Comparison of ENCODE assay signal across 25 mouse cellular contexts in genomic region chr9:110081066-110081465, GRCm38 (mm10). TPM values are rescaled to one million over a fixed set of nuclear protein-coding genes. Genes with fewer than 3 reads are reported as not detected.
A peak's percentile ranks its signal among the peaks of the same experiment; 100 is the strongest.
DNase-seq lines count a peak whose midpoint lies in the region; ATAC-seq and TF ChIP-seq lines count a peak whose summit lies in the region.
"Had no signal": no experiment of that assay in that cellular context is flagged by ENCODE, and none has a peak within 500 bp of the region (broad histone marks: within the 10 kb centered on the region; RNA-seq: fewer than 3 reads in every experiment).

No protein-coding gene starts in this region.

- TF ChIP-seq POLR2A in thymus, adult 2 months (IDR thresholded peaks at IDR 0.05; ENCODE audit: control insufficient read depth, extremely low read depth, insufficient read depth, low read length, poor library complexity): no peak

- H3K4me3 ChIP-seq in gastrocnemius, adult 2 months: no peak overlapping the region
- no peak overlapping the region for H3K4me3 ChIP-seq in heart, postnatal 0 days (ENCODE audit: low read depth, low read length)
- H3K4me3 ChIP-seq in heart, embryonic 10.5 days: no peak overlapping the region
- H3K4me3 ChIP-seq in thymus, adult 2 months (ENCODE audit: control insufficient read depth, insufficient read depth, low read length): no peak overlapping the region
- H3K4me3 ChIP-seq: limb, embryonic 15.5 days; neural tube, embryonic 12.5 days had no signal

- H3K36me3 ChIP-seq in heart, postnatal 0 days (replicated peaks; ENCODE audit: control insufficient read depth, insufficient read depth, low read length): peaks cover 75% of the 10 kb centered on the region
- peaks cover 82% of the 10 kb centered on the region for H3K36me3 ChIP-seq in heart, embryonic 10.5 days
- H3K36me3 ChIP-seq in thymus, adult 2 months (ENCODE audit: control insufficient read depth, insufficient read depth, low read length): peaks cover 81% of the 10 kb centered on the region

- no peaks in the 10 kb centered on the region for H3K27me3 ChIP-seq in heart, postnatal 0 days (ENCODE audit: control insufficient read depth, insufficient read depth, low read length)
- no peaks in the 10 kb centered on the region for H3K27me3 ChIP-seq in heart, embryonic 10.5 days (ENCODE audit: insufficient read depth, poor library complexity, severe bottlenecking)
- H3K27me3 ChIP-seq in thymus, adult 2 months (ENCODE audit: control insufficient read depth, insufficient read depth, low read length): no peaks in the 10 kb centered on the region
- H3K27me3 ChIP-seq: CH12.LX; limb, embryonic 15.5 days; neural tube, embryonic 12.5 days had no signal

- no peak for DNase-seq in gastrocnemius, adult 2 months
- no peak for DNase-seq in gastrocnemius, adult 8-10 months (ENCODE audit: low spot score in 2 of 2)
- DNase-seq in heart, postnatal 0 days (ENCODE audit: low spot score): peak; percentile 43
- DNase-seq in heart, embryonic 10.5 days (ENCODE audit: low spot score): no peak
- DNase-seq in 416B (ENCODE audit: low read depth): peak; percentile 16
- peak; percentile 20 for DNase-seq in NIH3T3 (ENCODE audit: low read depth)
- DNase-seq in thymus, adult 2 months: no peak
- DNase-seq: adrenal gland, postnatal 25 days; B cell, adult 2 months; gastrocnemius, postnatal 36 days; kidney, postnatal 36 days; layer of hippocampus, adult 9-11 months; left cerebral cortex, postnatal 4 days; lung, embryonic 14.5 days; midbrain, embryonic 14.5 days; retina, postnatal 1 day; right cerebral cortex, postnatal 4 days; thymus, postnatal 25 days had no signal

- H3K9ac ChIP-seq in heart, postnatal 0 days (replicated peaks; ENCODE audit: low read depth, low read length): no peak overlapping the region
- H3K9ac ChIP-seq: limb, embryonic 15.5 days; liver, embryonic 14.5 days; lung, embryonic 14.5 days; neural tube, embryonic 12.5 days had no signal

- no peak for TF ChIP-seq EP300 in heart, postnatal 0 days (IDR thresholded peaks at IDR 0.05; ENCODE audit: low read depth)

- no peak overlapping the region for H3K4me2 ChIP-seq in heart, postnatal 0 days (ENCODE audit: low read depth, low read length)
- H3K4me2 ChIP-seq: limb, embryonic 15.5 days; lung, embryonic 14.5 days; neural tube, embryonic 12.5 days had no signal

- peaks cover 18% of the 10 kb centered on the region for H3K4me1 ChIP-seq in heart, postnatal 0 days (ENCODE audit: control insufficient read depth, insufficient read depth)
- peaks cover 3% of the 10 kb centered on the region; the same call in 1 of the 2 replicates for H3K4me1 ChIP-seq in heart, embryonic 10.5 days
- H3K4me1 ChIP-seq in thymus, adult 2 months (replicated peaks; ENCODE audit: control insufficient read depth, insufficient read depth, low read length): no peaks in the 10 kb centered on the region
- H3K4me1 ChIP-seq: limb, embryonic 15.5 days; neural tube, embryonic 12.5 days had no signal

- peak; percentile 45; the same call in 1 of the 2 replicates for ATAC-seq in heart, postnatal 0 days (ENCODE audit: insufficient read depth, low read depth)
- ATAC-seq: forebrain, embryonic 14.5 days; hindbrain, postnatal 0 days; intestine, embryonic 16.5 days had no signal

- TF ChIP-seq CTCF in gastrocnemius, adult 2 months (IDR thresholded peaks at IDR 0.05): no peak
- TF ChIP-seq CTCF in heart, postnatal 0 days (IDR thresholded peaks at IDR 0.05; ENCODE audit: low read depth): no peak
- no peak for TF ChIP-seq CTCF in thymus, adult 2 months (IDR thresholded peaks at IDR 0.05; ENCODE audit: borderline replicate concordance, control insufficient read depth, extremely low read depth, insufficient read depth, low read length, poor library complexity)

- H3K27ac ChIP-seq in gastrocnemius, adult 2 months: peak overlapping the region; percentile 4; the same call in 1 of the 2 replicates
- H3K27ac ChIP-seq in heart, postnatal 0 days (ENCODE audit: low read depth): peak overlapping the region; percentile 65
- H3K27ac ChIP-seq in heart, embryonic 10.5 days: no peak overlapping the region
- H3K27ac ChIP-seq in thymus, adult 2 months (ENCODE audit: control insufficient read depth, insufficient read depth, low read length): no peak overlapping the region
- H3K27ac ChIP-seq: hindbrain, postnatal 0 days; limb, embryonic 15.5 days; liver, embryonic 14.5 days; neural tube, embryonic 12.5 days had no signal

- 72% methylated on average over 3 of the region's 3 CpGs for WGBS in heart, postnatal 0 days
- 83% methylated on average over 3 of the region's 3 CpGs for WGBS in heart, embryonic 10.5 days
- WGBS in thymus, adult 2 months: 100% methylated on average over 3 of the region's 3 CpGs

- intact Hi-C loops in gastrocnemius, adult 2 months (cut with DNase I): no loop called here

- no peaks in the 10 kb centered on the region for H3K9me3 ChIP-seq in heart, postnatal 0 days (replicated peaks; ENCODE audit: control insufficient read depth, low read length)
- no peaks in the 10 kb centered on the region for H3K9me3 ChIP-seq in heart, embryonic 10.5 days
- H3K9me3 ChIP-seq: limb, embryonic 15.5 days; neural tube, embryonic 12.5 days had no signal

RNA-seq across cellular contexts. Expression of gene Smarcc1, which starts 36.4 kb away (rescaled TPM):
- total RNA-seq in gastrocnemius, adult 2 months (2021): 10 to 100 TPM; 21.0 to 25.6 TPM
- 10 to 100 TPM; 22.0 to 27.2 (median 26.3) TPM for total RNA-seq in gastrocnemius, adult 8-10 months (2022)
- 7.8 and 28.3 TPM in 2 replicates for total RNA-seq in heart, postnatal 0 days (2014; rRNA removed; ENCODE audit: low replicate concordance)
- 31.9 and 32.3 TPM in 2 replicates for polyA plus RNA-seq in heart, postnatal 0 days (2015; fragmentation: Nextera tagmentation; extraction: Ambion mirVana)
- polyA plus RNA-seq in heart, embryonic 10.5 days (2016; fragmentation: Nextera tagmentation; extraction: Ambion mirVana): 105 and 119 TPM in 2 replicates
- 43.8 and 62.1 TPM in 2 replicates for polyA plus RNA-seq in thymus, adult 2 months (2012; rRNA removed)

RNA-seq across cellular contexts. Expression of gene Dhx30, which starts 36.6 kb away (rescaled TPM):
- total RNA-seq in gastrocnemius, adult 2 months (2021): 10 to 100 TPM; 28.2 to 35.5 TPM
- total RNA-seq in gastrocnemius, adult 8-10 months (2022): 10 to 100 TPM; 25.4 to 39.5 (median 35.1) TPM
- total RNA-seq in heart, postnatal 0 days (2014; rRNA removed; ENCODE audit: low replicate concordance): 111 and 120 TPM in 2 replicates
- polyA plus RNA-seq in heart, postnatal 0 days (2015; fragmentation: Nextera tagmentation; extraction: Ambion mirVana): 63.6 and 66.4 TPM in 2 replicates
- polyA plus RNA-seq in heart, embryonic 10.5 days (2016; fragmentation: Nextera tagmentation; extraction: Ambion mirVana): 130 and 141 TPM in 2 replicates
- 159 and 162 TPM in 2 replicates for polyA plus RNA-seq in thymus, adult 2 months (2012; rRNA removed)

Comparison
In these comparisons a context has a peak if more than half of its experiments do, and no peak if none do; other contexts are left out.
1. DNase-seq: peak in heart, postnatal 0 days (single experiment), 416B (single experiment) and NIH3T3 (single experiment); none in gastrocnemius, adult 2 months (single experiment), gastrocnemius, adult 8-10 months (0 of 2), heart, embryonic 10.5 days (single experiment) and thymus, adult 2 months (single experiment).
2. H3K27ac ChIP-seq: peak in gastrocnemius, adult 2 months (single experiment) and heart, postnatal 0 days (single experiment); none in heart, embryonic 10.5 days (single experiment) and thymus, adult 2 months (single experiment).